Mouse (Mus musculus): ENCODE measurements at regions not wholly inside any gene's neighbourhood (a gene's known extent, or its start where the extent isn't known, plus 50 kb on each side); places are given as distances from the start of the nearest gene placed in this dataset.

DNA sequence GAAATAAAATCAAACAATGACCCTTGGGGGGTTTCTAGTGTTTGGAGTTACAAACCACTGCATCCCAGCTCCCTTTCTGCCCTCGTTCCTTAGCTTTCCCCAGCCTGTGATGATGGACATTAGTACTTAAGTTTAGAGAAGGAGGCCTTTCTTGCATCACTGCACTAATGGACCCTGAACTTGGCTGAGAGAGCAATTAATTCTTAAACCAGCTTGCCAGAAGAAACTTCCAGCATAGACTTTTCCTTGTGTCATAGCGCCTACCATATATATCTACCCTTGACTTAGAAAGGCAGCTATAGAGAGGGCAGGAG lies 303.9 kb upstream of the Sel1l start:
- DNase-seq (ENCODE audit: low spot score in 2 of 2): no peak

DNA sequence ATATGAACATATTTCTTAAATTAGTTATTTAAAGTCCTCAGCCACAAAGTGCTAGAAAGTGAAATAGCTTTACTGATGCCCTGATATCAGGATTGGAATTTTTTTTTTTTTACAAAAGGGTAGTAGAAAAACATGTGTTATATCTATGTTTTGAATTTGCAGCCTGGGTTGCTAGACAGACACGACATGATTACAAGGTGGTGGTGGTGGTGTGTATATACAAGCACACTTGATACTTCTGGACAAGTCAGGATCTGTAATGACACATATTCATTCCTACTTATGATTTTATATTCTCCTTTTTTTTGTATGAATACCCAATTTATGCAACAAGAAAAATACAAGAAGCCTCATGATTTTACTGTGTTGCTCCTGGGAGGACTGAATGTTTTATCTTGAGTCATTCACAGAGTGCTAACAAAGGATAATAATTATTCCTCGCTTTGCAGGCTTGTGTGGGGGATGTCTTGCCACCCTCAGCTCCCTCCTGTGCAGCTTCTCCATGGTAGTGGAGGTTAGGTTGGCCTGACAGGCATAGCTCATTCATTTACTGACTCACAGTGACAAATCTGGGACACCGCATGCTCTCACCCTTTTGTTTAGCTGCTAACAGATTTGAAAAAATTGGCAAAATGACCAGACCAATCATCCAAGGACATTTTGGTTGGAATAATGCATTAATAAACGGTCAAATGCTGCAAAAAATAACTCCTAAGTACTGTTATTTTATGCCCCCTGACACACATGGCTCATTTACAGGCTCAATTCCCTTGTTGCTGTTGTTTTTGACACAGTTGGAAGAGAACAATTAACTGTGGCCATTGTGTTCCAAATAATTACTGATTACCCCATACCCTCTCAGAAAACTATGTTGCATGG lies 303.3 kb upstream of the Sel1l start:
- DNase-seq (ENCODE audit: low spot score in 2 of 2): no peak

DNA sequence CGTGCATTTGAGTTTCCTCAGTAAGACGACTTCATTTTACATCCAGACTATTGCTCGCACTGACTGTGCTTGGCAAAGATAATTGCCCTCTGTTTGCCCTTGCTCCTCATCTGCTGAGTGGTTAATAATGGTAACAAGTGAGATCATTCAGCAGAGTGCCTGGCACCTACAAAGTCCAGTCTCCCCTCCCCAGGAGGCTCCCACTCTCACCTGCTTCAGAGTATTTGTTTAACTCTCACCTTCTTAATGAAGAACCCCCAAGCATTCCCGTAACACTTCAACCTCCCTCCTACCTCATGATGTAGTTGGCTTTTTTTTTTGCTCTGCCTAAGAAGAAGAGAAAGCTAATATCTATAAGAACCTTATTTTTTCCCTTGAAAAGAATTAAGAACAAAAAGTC lies 288.6 kb upstream of the Sel1l start:
- DNase-seq (ENCODE audit: low spot score in 2 of 2): no peak

DNA sequence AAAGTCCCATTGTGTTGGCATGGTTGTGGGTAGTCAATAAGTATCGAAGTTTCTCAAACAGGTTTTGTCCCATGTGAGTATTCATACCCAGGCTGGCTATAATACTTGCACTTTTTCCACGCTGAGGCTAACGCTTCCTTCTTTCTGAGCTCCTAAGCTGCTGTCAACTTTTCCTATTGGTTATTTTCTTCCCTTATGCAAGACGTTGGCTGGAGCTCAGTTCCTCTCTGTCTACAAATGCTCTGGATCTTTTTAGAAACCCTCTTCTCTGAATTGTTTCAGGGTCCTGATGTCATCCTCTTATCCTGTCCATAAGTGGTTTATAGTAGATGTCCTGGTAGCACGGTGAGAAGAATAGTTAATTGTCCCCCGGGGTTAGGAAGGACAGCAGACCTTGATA lies 278.7 kb upstream of the Sel1l start:
- DNase-seq (ENCODE audit: low spot score in 2 of 2): no peak

DNA sequence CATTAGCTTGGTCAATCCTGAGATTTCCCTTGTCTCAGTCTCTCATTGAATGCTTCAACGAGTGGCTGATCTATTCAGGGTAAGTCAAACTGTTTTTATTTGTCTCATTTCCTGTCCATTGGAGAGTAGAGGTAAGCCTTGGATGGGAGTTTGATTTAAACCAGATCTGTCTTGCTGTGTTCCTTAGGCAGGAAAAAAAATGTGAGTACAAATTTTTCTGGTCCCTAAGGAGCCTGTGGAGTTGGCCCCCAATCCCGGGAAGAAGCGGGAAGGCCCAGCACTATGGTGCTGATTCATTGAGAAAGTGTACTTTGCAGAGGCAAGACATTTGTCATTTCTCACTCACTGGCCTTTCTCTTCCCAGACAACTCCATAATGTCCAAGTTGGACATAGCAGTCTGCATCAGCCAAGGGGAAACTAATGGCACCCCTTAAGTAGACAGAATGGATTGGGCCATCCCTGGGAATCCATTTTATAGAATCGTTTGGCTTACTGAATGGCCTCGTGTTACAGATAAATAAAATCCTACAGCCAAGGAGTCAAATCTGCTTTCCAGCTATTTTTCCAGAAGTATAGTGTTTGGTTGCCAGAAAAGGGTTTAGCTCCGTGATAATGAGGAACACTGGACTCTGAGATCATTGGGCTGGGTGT lies 271.3 kb upstream of the Sel1l start:
- DNase-seq (ENCODE audit: low spot score in 2 of 2): no peak

DNA sequence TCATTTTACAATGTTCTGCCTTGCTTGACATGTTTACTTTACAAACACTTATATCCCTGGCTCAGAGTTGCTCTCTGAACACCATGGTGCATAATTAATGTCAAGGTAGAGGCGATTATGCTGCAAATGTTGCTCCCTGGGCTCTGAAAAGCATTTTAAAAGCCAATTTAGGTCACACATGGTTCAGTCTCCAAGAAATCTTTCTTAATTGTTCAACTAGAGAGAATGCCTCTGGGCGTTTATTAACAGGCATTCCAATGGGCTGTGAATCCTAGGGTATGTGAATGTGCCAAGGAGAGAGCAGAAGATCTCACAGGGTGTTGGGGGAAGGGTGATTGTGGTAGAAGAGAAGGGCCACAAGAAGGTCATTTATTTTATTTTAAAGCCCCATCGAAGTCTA lies 260.7 kb upstream of the Sel1l start:
- no peak for DNase-seq (ENCODE audit: low spot score in 2 of 2)

DNA sequence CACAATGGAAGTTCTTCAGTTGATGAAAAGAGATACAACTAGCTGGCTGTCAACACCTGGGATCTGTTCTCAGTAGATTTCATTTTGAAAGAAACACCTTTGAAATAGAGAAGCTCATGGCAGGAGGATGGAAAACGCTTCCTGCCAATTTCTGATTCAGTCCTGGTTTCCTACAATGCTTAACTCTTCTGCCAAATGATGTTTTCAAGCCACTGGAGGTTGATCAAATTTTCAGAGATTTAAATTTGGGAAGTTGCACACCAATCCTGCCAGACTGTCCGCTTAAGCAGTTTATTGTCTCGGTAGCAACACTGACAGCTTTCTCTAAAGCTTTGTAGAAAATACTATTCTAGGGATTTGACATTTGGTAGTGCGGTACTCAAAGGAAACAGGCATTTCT lies 251.1 kb upstream of the Sel1l start:
- DNase-seq (ENCODE audit: low spot score in 2 of 2): no peak

DNA sequence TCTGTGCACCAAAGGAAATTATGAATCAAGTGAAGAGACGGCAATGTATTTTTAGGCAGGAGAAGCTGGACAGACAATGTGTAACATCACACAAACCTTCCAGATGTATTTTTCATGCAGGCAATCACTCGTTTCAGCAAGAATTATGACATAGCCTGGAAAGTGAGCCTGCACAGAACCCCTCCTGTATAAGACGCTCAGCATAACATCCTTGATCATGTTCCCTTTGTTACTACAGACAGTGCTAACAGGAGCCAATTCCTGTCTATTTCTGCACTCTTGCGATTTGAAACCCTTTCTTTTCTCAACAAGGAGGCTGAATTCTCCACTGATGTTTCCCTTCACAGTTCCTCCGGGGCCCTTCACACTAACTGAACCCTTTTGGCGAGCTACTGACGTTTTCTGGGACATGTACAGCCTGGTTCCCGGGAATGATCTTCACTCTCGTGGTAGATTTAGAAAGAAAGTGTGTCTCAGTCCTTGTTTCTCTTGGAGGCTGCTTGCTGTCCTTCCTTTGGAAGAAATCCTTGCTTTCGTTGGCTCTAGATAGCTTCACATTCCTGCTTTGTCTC lies 243.9 kb upstream of the Sel1l start:
- no peak for DNase-seq (ENCODE audit: low spot score in 2 of 2)

DNA sequence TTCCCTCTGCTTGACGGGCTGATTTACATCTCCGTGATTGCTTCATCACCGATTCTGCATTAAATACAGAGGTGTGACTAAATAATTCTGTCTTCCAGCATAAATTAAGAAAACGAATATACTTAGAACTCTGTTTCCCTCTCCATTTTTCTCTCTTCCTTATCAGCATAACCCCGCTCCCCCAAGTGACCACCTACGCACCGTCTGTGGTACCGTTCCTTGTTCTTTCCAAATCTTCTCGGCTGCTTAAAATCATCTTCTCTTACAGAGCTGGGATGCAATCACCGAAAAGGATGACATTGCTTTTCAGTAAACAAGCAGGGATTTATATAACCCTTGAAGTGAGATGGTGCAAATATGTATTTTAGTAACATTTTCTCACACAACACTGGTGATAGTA lies 224.3 kb upstream of the Sel1l start:
- DNase-seq (ENCODE audit: low spot score in 2 of 2): no peak

DNA sequence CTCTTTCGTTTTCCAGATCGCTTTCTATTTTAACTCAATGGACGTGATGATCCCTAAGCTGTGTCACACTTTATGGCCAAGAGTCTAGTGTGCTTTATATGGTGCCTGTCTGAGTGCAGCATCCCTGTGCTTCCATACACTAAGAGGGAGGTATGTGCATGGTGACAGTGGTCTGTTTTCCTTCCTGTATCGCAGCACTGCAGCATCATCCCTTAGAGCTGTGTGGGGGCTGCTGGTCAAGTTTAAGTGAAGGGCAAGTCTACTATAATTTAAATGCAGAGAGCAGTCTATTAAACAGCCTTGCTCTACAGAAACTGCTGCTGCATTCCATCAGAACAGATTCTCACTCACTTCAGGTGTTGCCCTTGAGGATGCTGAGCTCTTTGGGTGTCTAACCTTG lies 213.8 kb upstream of the Sel1l start:
- no peak for DNase-seq (ENCODE audit: low spot score in 2 of 2)

DNA sequence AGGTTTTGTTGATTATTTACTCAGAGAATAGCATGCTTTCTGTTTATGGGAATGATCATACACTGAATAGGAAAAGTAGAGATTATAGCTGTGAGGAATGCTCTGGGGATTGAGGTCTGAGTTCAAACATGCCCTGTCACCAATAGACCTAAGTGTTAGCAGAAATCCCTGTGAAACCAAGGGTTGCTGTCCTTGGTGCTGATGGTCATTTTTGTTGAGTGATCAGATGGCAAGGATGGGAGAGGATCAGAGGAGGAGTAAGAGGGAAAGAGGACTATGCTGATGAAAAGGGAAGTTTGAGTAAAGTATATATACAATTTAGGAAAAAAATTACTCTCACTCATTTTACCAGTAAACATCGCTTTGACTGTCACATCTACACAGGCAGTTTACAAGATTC lies 191.5 kb upstream of the Sel1l start:
- DNase-seq (ENCODE audit: low spot score in 2 of 2): no peak

DNA sequence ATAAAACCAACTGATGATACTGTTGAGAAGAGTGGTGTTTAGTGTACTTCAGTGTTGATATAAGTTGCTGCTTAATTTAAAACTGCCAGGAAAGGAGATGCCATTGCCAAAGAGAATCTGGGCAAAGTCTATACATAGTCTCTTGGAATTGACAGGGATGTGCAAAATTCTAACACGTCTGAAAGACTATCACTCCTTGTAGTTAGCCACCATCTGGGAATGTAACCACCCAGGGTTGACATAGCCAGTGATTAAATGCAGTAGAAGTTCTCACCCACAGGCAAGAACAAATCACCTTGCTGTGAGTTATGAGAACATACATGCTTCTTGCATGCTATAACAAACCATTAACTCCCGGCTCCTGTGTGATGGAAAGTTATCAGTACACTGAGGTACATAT lies 180.2 kb upstream of the Sel1l start:
- no peak for DNase-seq (ENCODE audit: low spot score in 2 of 2)

DNA sequence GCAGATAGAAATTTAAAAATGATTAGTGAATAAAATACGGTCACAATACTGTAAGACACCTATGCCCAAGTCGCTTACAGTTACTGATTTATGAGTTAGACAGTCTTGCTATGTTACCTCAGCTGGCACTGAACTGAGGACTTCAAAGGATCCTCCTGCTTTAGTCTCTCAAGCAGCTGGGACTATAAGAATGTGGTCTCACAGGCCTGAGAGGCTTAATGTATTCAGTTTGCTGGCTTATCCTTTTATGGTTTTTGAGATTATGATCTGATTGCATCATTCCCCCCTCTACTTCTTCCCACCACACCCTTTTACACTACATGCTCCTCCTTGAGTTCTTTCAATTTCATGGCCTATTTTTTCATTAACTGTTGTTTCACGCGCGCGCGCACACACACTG lies 179.4 kb upstream of the Sel1l start:
- DNase-seq (ENCODE audit: low spot score in 2 of 2): no peak

DNA sequence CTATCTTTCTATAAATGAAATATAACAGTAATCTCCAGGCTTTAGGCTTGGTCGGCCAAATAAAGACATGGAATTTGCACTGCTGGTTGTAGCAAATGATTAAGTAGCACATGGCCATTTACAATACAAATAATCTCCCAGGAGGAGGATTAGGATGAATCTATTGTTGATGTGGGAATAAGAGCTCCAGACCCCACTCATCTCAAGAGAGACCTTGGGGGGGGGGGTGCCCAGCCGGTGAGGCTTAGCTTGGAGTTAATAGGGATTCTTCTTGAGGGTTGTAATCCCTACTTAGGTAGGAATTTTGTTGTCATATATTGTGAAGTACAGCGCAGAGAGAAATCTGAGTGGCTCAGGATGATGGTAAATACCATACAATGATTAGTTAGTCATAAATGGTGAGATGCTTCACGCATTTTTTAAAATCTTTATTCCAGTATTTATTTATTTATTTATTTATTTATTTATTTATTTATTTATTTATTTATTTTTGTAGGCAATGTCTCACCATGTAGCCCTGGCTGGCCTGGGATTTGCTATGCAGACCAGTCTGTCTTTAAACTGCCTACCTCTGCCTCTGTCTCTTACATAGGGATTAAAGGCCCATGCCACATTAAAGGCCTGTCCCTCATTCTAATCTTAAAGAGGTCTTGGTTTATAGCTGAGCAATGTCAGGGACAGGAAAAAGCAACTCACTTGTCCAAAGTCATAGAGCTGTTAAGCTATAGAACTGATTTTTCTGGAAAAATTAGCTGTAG lies 175.7 kb upstream of the Sel1l start:
- no peak for DNase-seq (ENCODE audit: low spot score in 2 of 2)

DNA sequence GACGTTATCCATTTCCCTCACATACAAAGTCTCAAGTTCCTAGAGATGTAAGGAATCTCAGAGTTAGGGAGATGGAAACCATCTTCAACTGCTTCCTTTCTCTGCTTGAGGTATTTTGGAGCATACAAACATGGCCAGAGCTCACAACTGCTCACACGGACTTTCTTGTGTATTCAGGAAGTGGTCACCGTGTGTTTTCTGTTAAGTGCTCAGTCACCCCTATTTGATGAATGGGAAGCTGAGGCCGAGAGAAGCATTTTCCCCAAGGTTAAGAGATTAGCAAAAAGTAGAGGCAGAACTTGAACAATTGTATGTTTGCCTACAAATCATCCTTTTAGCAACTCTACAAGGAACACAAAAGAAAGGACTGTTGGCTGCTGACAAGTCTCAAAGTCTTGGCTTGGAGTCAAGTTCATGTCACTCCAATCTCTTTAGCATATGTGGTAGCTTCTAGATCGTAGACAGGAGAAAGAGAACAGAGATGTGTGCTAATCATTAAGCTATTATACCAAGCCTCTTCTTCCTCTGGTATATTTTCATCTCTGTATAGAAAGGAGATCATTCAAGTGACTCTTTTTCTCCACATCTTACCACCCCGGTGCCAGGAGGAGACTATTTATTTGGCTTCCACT lies 170.8 kb upstream of the Sel1l start:
- no peak for DNase-seq (ENCODE audit: low spot score in 2 of 2)

DNA sequence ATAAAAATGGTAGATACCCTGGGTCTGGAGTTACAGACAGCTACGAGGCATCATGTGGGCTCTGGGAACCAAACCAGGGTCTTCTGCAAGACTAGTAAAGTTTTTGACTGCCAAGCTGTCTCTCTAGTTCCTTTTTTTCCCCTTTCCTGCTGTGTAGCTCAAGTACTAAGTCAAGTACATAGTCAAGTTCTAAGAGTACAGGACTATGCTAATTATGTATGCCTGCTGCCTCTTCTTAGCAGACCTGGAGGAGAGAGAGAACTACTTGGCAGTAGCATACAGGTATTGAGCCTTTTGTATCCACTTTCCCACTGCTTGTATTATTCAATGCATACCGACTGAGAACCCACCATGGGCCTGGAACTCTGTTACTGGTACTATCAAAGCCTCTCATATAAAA lies 166.4 kb upstream of the Sel1l start:
- no peak for DNase-seq (ENCODE audit: low spot score in 2 of 2)

DNA sequence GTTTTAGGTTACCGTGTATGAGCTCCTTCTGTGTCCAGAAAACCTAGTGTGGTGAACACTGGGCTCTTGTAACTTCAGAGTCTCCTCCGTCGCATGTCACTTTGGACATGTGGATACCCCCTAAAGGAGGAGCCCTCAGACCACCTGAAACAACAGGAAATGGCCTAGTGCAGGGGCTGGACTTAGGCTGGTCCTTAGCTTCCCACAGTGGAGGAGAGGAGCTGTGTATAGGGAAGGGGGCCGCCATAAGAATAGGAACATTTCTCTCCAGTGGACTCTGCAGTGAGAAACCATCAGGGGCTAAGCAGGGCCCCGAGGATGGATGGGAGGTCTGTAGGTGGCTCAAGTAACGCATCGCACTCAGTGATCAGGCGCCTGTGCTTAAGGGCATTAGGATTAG lies 165.0 kb upstream of the Sel1l start:
- no peak for DNase-seq (ENCODE audit: low spot score in 2 of 2)

DNA sequence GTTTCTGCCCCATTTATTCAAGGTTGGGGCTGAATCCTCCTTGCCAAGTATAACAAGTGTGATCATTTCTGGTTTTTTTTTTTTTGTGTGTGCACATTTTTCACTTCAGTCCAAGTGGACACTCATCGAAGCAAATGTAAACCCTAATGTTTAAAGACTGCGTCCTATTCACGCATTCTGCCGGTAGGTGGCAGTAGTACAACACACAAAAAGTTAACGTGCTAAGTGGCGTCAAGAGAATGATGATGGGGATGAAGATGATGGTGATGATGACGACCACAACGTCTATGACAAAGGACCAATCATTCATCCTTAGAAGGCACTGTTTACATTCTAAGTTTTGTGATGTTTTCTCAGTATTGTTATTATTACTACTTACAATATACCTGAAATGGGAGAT lies 164.3 kb upstream of the Sel1l start:
- DNase-seq (ENCODE audit: low spot score in 2 of 2): peak in 1 of 2 experiments; percentile 10

DNA sequence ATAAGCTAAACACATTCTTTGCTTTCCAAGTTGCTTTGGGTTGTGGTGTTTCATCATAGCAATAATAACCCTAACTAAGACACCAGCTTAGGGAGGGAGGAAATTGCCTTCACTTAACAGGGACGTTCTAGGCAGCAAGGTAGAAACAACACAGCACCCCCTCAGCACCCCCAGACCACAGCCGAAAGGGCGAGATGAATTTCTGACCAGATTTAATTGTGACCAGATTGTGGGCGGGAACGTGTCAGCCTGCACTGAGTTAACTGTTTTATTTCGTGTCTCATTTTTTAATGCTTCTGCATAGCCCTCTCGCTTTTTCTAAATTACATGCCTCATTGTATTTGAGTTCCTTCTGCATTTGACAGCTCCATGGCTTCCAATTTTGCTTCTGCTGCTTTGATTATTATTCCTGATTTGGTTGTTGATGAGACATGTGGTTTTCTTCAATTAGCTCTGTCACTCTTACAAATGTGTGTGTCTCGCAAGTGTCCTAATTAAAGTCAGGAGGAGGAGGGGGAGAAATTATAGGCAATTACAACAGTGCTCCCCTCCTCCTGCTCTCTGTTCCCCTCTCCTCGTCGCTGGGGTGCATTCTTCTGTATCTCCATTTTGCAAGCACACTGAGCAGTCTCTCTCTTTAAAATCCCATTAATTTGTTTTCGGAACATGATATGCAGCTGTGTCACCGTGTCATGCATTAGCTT lies 155.6 kb upstream of the Sel1l start:
- DNase-seq (ENCODE audit: low spot score in 2 of 2): no peak

DNA sequence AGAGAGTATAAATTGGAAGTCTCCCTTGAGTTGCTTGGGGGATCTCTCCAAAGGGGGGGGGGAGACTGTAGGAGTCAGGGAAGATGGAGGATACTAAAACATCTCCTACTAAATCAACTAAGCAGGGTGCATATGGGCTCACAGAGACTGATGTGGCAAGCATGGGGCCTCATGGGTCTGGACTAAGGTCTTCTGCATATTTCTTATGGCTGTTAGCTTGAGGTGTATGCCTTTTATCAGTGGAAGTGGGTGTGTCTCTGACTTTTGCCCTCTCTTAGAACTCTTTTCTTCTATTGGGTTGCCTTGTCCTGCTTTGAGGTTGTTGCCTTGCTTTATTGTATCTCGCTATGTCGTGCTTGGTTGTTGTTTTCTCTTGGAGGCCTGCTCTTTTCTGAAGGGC lies 150.1 kb upstream of the Sel1l start:
- no peak for DNase-seq (ENCODE audit: low spot score in 2 of 2)

DNA sequence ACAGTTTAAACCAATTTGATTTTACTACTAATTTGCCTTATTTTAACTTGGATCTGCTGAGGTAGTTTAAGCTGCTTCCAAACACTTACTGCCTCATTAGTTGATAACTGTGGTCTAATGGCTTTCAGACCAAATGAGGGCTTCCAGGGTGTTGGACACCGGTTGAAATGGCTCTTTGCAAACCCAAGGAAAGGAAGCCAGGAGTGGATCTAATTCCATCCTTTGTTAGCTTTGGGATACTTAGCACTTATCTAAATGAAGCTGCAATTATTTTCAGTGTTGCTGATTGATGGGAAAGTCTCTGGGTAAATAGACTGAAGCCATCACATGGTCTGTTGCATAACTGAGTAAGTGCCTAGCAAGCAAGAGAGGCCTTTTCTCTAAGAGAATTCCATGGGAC lies 148.4 kb upstream of the Sel1l start:
- no peak for DNase-seq (ENCODE audit: low spot score in 2 of 2)

DNA sequence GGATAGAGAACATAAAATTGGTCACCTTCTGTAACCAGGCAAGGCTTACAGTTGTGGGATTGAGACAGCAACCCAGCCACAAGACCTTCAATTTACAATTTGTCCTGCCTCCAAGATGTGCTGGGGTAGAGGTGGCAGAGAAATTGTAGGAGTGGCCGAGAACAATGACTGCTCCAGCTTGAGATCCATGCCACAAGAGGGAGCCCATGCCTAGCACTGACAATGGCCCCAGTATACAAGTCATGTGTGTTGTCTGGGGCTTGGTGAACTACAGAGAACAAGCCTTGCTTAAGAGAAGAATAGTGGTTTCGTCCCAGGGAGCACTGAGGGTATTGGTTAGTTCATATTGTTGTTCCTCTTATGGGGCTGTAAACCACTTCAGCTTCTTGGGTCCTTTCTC lies 146.6 kb upstream of the Sel1l start:
- no peak for DNase-seq (ENCODE audit: low spot score in 2 of 2)
